Mouse (Mus musculus) liver, embryonic 16.5 days (tissue): ENCODE measurements around the gene Dynlt1c. TPM values are rescaled to one million over a fixed set of nuclear protein-coding genes. Genes with fewer than 3 reads are reported as not detected.
"Not testable (repeated sequence)": the region's sequence is repeated elsewhere in the genome, so short reads cannot be mapped to it uniquely, and the experiment has no call there.

Experiments
- ATAC-seq: fragments of 200-750 bp; cut with Nextera tagmentation; 2 replicates; pipeline ENCODE4 v1.8.0; 2017; ENCODE audit warnings: low read depth, mild to moderate bottlenecking, moderate number of reproducible peaks, moderate library complexity
- H3K27ac ChIP-seq: fragments of 300-500 bp; sonication (generic); 2 replicates; pipeline ENCODE4 v1.5.1; 2014; ENCODE audit warnings: mild to moderate bottlenecking, low read length
- H3K27me3 ChIP-seq: fragments of 300-500 bp; sonication (generic); 2 replicates; pipeline ENCODE4 v1.6.1; 2014; ENCODE audit warnings: low read depth, low read length, mixed read lengths; ENCODE audit not compliant: control insufficient read depth, insufficient read depth
- H3K36me3 ChIP-seq: fragments of 300-500 bp; sonication (generic); 2 replicates; pipeline ENCODE4 v1.6.1; 2014; ENCODE audit warnings: mild to moderate bottlenecking; ENCODE audit not compliant: control insufficient read depth, insufficient read depth
- H3K4me1 ChIP-seq: fragments of 300-500 bp; sonication (generic); 2 replicates; pipeline ENCODE4 v1.6.1; 2014; ENCODE audit warnings: low read depth, low read length, mixed read lengths; ENCODE audit not compliant: control insufficient read depth
- H3K4me2 ChIP-seq: fragments of 300-500 bp; sonication (generic); 2 replicates; pipeline ENCODE4 v1.6.1; 2014; ENCODE audit warnings: low read depth, low read length, mixed read lengths
- H3K4me3 ChIP-seq: fragments of 300-500 bp; sonication (generic); 2 replicates; pipeline ENCODE4 v1.5.1; 2014; ENCODE audit warnings: low read depth, mild to moderate bottlenecking, low read length
- H3K9ac ChIP-seq: fragments of 300-500 bp; sonication (generic); 2 replicates; pipeline ENCODE4 v1.6.1; 2014; ENCODE audit warnings: low read depth, low read length
- H3K9me3 ChIP-seq: fragments of 300-500 bp; sonication (generic); replicated peaks from 2 replicates; pipeline ENCODE4 v1.6.1; 2016; ENCODE audit warnings: low read length; ENCODE audit not compliant: control insufficient read depth
- WGBS: fragments of 180-500 bp; shearing (Covaris S2); extraction: QIAGEN DNeasy Blood & Tissue Kit; methylation state at CpG from one replicate; pipeline ENCODE4 v1.1.7; 2014; ENCODE audit not compliant: insufficient replicate concordance; 5-methylcytosine and 5-hydroxymethylcytosine counted together
- polyA plus RNA-seq: library from polyadenylated mRNA; unstranded; fragments of >200 nt; fragmentation: Nextera tagmentation; extraction: Ambion mirVana; gene quantifications from 2 replicates; pipeline ENCODE4 v1.2.1, GENCODE M21; 2015

Dynlt1c gene
- polyA plus RNA-seq = 8.5 and 9.3 TPM in 2 replicates

- Histone ChIP-seq H3K4me3 (peak within 1 kb of the TSS; percentile 46), H3K9ac (0 out of 2 replicates have a peak within 1 kb of the TSS, but pooled peaks have one; percentile 20), H3K4me2 (peak within 1 kb of the TSS; percentile 42; the same call in 1 of the 2 replicates)
- not testable (repeated sequence) for H3K36me3 ChIP-seq, H3K27me3 ChIP-seq, H3K4me1 ChIP-seq, H3K9me3 ChIP-seq, H3K27ac ChIP-seq
- WGBS = 8% methylated on average over 25 of the region's 40 CpGs
- ATAC-seq = peak; percentile 99
Measured at GRCm38 (mm10) chr17:6601204-6601911, at the start of gene Dynlt1c. Gene Dynlt1c, plus strand, starts transcription at chr17:6601671.

GRCm38 (mm10) chr17:6553798-6554197 lies 47.7 kb upstream of the Dynlt1c start:
- not testable (repeated sequence) for H3K9ac ChIP-seq

GRCm38 (mm10) chr17:6554243-6554642 lies 47.2 kb upstream of the Dynlt1c start:
- ATAC-seq, H3K27ac ChIP-seq, H3K36me3 ChIP-seq, H3K9me3 ChIP-seq, H3K9ac ChIP-seq, H3K4me3 ChIP-seq, H3K4me2 ChIP-seq, H3K27me3 ChIP-seq, H3K4me1 ChIP-seq: not testable (repeated sequence)
- no CpG with 5 or more reads among the region's 5 CpGs for WGBS

More at GRCm38 (mm10) chr17:6553798-6554197, 47.7 kb upstream of the Dynlt1c start:
- not testable (repeated sequence) for H3K27me3 ChIP-seq, H3K4me3 ChIP-seq, H3K36me3 ChIP-seq, H3K27ac ChIP-seq, H3K4me1 ChIP-seq, H3K9me3 ChIP-seq, H3K4me2 ChIP-seq
- WGBS = no CpG with 5 or more reads among the region's 4 CpGs
- ATAC-seq = 0 out of 2 replicates have a peak, but pooled peaks have one; percentile 27

GRCm38 (mm10) chr17:6559447-6560133 lies 41.9 kb upstream of the Dynlt1c start:
- H3K4me1 ChIP-seq, H3K9ac ChIP-seq, H3K9me3 ChIP-seq, H3K36me3 ChIP-seq, ATAC-seq, H3K27me3 ChIP-seq, H3K4me3 ChIP-seq, H3K27ac ChIP-seq, H3K4me2 ChIP-seq: not testable (repeated sequence)
- WGBS = no CpG with 5 or more reads among the region's 4 CpGs

- H3K4me2 ChIP-seq, H3K27me3 ChIP-seq, ATAC-seq, H3K4me3 ChIP-seq, H3K36me3 ChIP-seq, H3K27ac ChIP-seq, H3K9me3 ChIP-seq, H3K4me1 ChIP-seq, H3K9ac ChIP-seq: not testable (repeated sequence)
- WGBS = 75% methylated on average over 2 of the region's 3 CpGs
Measured at GRCm38 (mm10) chr17:6564866-6565265, 36.6 kb upstream of the Dynlt1c start.

GRCm38 (mm10) chr17:6567908-6568307 lies 33.6 kb upstream of the Dynlt1c start:
- not testable (repeated sequence) for H3K4me1 ChIP-seq, H3K4me2 ChIP-seq, ATAC-seq, H3K9me3 ChIP-seq, H3K27me3 ChIP-seq, H3K9ac ChIP-seq, H3K27ac ChIP-seq, H3K4me3 ChIP-seq, H3K36me3 ChIP-seq
- WGBS = 58% methylated on average over 4 of the region's 8 CpGs

GRCm38 (mm10) chr17:6571296-6571695 lies 30.2 kb upstream of the Dynlt1c start:
- H3K27ac ChIP-seq, H3K4me2 ChIP-seq, H3K4me1 ChIP-seq, H3K9ac ChIP-seq, H3K27me3 ChIP-seq, H3K9me3 ChIP-seq, H3K4me3 ChIP-seq, H3K36me3 ChIP-seq, ATAC-seq: not testable (repeated sequence)
- WGBS = 76% methylated on average over 9 of the region's 11 CpGs

- not testable (repeated sequence) for H3K27me3 ChIP-seq, H3K9me3 ChIP-seq, H3K4me1 ChIP-seq, H3K36me3 ChIP-seq, H3K9ac ChIP-seq, H3K27ac ChIP-seq, H3K4me2 ChIP-seq, H3K4me3 ChIP-seq
- 0 out of 2 replicates have a peak, but pooled peaks have one; percentile 13 for ATAC-seq
- no CpG with 5 or more reads among the region's 1 CpGs for WGBS
Measured at GRCm38 (mm10) chr17:6572202-6572601, 29.3 kb upstream of the Dynlt1c start.

- not testable (repeated sequence) for H3K4me3 ChIP-seq, H3K36me3 ChIP-seq, H3K27ac ChIP-seq, H3K9me3 ChIP-seq, H3K27me3 ChIP-seq, H3K4me1 ChIP-seq, ATAC-seq, H3K4me2 ChIP-seq, H3K9ac ChIP-seq
- WGBS = 71% methylated on average over 8 of the region's 8 CpGs
Measured at GRCm38 (mm10) chr17:6575376-6575775, 26.1 kb upstream of the Dynlt1c start.
